Mouse (Mus musculus) heart, adult 2 months (tissue): ENCODE results near the gene 4933428G20Rik. TPM values are rescaled to one million over a fixed set of nuclear protein-coding genes. Genes with fewer than 3 reads are reported as not detected.

Experiments used
- DNase-seq, 2 experiments: peaks; one replicate each; pipeline ENCODE4 v3.0.0; 2021
- H3K27ac ChIP-seq: fragments of 200-600 bp; 2 replicates; pipeline ENCODE4 v1.8.1; 2022
- H3K27me3 ChIP-seq: fragments of 200-500 bp; 2 replicates; pipeline ENCODE4 v1.6.1; 2012; ENCODE audit warnings: mild to moderate bottlenecking, low read length, inconsistent platforms, mixed read lengths; ENCODE audit not compliant: control insufficient read depth, insufficient read depth
- H3K36me3 ChIP-seq: fragments of 200-500 bp; 2 replicates; pipeline ENCODE4 v1.6.1; 2012; ENCODE audit warnings: low read length, inconsistent platforms; ENCODE audit not compliant: control insufficient read depth, insufficient read depth
- H3K4me1 ChIP-seq: fragments of 200-500 bp; 2 replicates; pipeline ENCODE4 v1.6.1; 2011; ENCODE audit warnings: low read length; ENCODE audit not compliant: control insufficient read depth, insufficient read depth
- H3K4me3 ChIP-seq: fragments of 200-600 bp; 2 replicates; pipeline ENCODE4 v1.8.1; 2022
- H3K79me2 ChIP-seq: fragments of 200-500 bp; replicated peaks from 2 replicates; pipeline ENCODE4 v1.6.1; 2012; ENCODE audit warnings: mild to moderate bottlenecking, inconsistent platforms, low read length, moderate library complexity, mixed read lengths; ENCODE audit not compliant: control insufficient read depth, insufficient read depth
- H3K9ac ChIP-seq: fragments of 200-500 bp; 2 replicates; pipeline ENCODE4 v1.6.1; 2012; ENCODE audit warnings: low read depth, mild to moderate bottlenecking, control low read depth, inconsistent platforms, low read length, mixed read lengths
- CTCF ChIP-seq: fragments of 200-600 bp; IDR thresholded peaks from 2 replicates; pipeline ENCODE4 v1.8.1; 2022; ENCODE audit warnings: antibody characterized with exemption, mild to moderate bottlenecking, moderate library complexity
- EP300 ChIP-seq: fragments of 200-500 bp; IDR thresholded peaks from 2 replicates; pipeline ENCODE4 v1.6.1; 2011; ENCODE audit warnings: low read depth, low read length, control low read depth; ENCODE audit not compliant: insufficient read depth
- POLR2A ChIP-seq: fragments of 200-500 bp; IDR thresholded peaks from 2 replicates; pipeline ENCODE4 v1.6.1; 2011; ENCODE audit warnings: mild to moderate bottlenecking, low read depth, low read length, control low read depth; ENCODE audit not compliant: insufficient read depth
- WGBS: fragments of 180-500 bp; shearing (Covaris S2); methylation state at CpG from one replicate; pipeline ENCODE4 v1.1.7; 2018; 5-methylcytosine and 5-hydroxymethylcytosine counted together
- intact Hi-C: fragments of 180-260 bp; cut with DNase I; formaldehyde crosslinking; loops from one replicate; pipeline ENCODE4 v1.15.1; 2025
- polyA plus RNA-seq: library from polyadenylated mRNA; depleted of rRNA; stranded (reverse); fragments of >200 nt; gene quantifications from 2 replicates; pipeline ENCODE4 v1.2.3, GENCODE M21; 2012
- total RNA-seq, 2 experiments: library from RNA; stranded (reverse); gene quantifications; 2 replicates each; pipeline ENCODE4 v1.2.3; 2021

4933428G20Rik gene
- total and polyA plus RNA-seq, 3 experiments: not detected

DNA sequence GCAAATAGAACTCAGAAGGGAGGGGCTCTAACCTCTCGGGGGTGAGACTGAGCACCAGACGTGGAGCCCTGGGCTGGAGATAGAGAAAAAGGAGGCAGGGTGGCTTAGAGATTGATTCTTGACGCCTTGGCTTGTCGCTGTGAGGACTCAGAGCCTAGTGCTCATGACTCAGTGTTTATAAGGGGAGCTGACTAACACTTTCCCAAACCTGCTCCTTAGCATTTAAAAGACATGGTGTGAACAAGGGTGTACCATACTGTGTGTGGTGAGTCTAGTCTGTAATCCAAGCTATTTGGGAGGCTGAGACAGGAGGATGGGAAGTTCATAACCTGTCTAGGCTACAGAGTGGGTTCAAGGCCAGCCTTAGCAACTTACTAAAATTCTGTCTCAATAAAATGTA lies 43.0 kb downstream of the 4933428G20Rik start:
- peaks cover 2% of the 10 kb centered on the region; the same call in 1 of the 2 replicates for H3K4me1 ChIP-seq
- H3K79me2 ChIP-seq: no peaks in the 10 kb centered on the region; the same call in 1 of the 2 replicates
- DNase-seq: no peak
- H3K27ac ChIP-seq: no peak overlapping the region
- no peaks in the 10 kb centered on the region for H3K27me3 ChIP-seq
- H3K36me3 ChIP-seq: no peaks in the 10 kb centered on the region
- H3K4me3 ChIP-seq: no peak overlapping the region
- TF ChIP-seq CTCF (no peak), POLR2A (no peak), EP300 (no peak)
- H3K9ac ChIP-seq: no peak overlapping the region
- intact Hi-C loops: no loop called here
- 84% methylated on average over 4 of the region's 4 CpGs for WGBS

DNA sequence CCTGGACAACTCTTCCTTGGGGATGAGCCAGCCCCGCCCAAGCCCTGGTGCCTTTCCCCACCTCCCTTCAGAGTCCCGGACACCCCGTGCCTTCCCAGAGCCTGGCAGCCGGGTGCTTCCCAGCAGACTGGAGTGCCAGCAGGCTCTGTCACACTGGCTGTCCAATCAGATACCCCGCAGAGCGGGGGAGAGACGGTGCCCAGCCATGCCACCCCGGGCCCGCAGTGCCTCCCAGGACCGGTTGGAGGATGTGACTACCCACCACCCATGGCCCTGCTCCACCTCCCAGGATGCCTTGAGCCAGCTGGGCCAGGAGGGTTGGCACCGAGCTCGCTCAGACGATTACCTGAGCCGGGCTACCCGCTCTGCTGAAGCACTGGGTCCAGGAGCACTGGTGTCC lies 48.5 kb downstream of the 4933428G20Rik start:
- Histone ChIP-seq H3K36me3 (no peaks in the 10 kb centered on the region), H3K27me3 (no peaks in the 10 kb centered on the region), H3K4me1 (peaks cover 14% of the 10 kb centered on the region), H3K9ac (no peak overlapping the region; the same call in 1 of the 2 replicates), H3K4me3 (no peak overlapping the region), H3K79me2 (no peaks in the 10 kb centered on the region; the same call in 1 of the 2 replicates), H3K27ac (no peak overlapping the region; the same call in 1 of the 2 replicates)
- TF ChIP-seq POLR2A (no peak), CTCF (no peak)
- intact Hi-C loops: loop anchor here (2.0 kb wide), 1 partner anchor 17 kb away; no protein-coding TSS in a partner anchor
- DNase-seq: peak; percentile 46 to 53
- 67% methylated on average over 15 of the region's 15 CpGs for WGBS

DNA sequence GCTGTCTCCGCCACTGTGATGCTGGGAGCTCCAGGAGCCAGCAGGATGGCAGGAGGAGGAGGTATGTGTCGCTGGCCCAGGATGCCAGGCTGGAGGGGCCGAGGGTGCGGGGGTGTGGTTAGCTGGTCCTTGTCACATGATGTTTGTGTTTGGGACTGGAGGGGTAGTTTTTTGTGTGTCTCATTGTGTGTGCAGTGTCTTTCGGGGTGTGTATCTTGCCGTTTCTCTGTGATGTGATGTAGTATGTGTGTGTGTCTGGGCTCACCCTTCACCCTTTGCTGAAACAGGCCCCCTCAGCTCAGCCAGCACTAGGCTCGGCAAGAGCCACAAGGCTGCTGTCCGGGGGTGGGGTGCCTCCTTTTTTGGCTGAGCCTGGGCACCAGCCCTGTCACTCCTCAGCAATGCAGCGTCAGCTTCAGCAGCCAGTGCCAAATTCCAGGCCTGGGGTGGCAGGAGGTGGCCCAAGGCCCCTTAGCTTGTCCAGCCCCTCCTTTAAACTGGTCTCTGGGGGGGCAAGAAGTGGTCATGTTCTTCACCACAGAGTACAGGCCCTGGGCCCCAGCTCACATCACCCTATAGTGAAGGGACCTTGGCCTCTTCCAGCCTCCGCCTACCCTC lies 49.7 kb downstream of the 4933428G20Rik start:
- TF ChIP-seq CTCF (no peak), EP300 (no peak), POLR2A (no peak)
- Histone ChIP-seq H3K36me3 (no peaks in the 10 kb centered on the region), H3K4me3 (peak overlapping the region; percentile 49), H3K9ac (peak overlapping the region; percentile 65), H3K27ac (peak overlapping the region; percentile 89), H3K79me2 (no peaks in the 10 kb centered on the region; the same call in 1 of the 2 replicates), H3K4me1 (peaks cover 14% of the 10 kb centered on the region), H3K27me3 (no peaks in the 10 kb centered on the region)
- 27% methylated on average over 10 of the region's 10 CpGs for WGBS
- intact Hi-C loops: loop anchor here (2.0 kb wide), 1 partner anchor 16 kb away; no protein-coding TSS in a partner anchor
- peak; percentile 59 to 65 for DNase-seq

DNA sequence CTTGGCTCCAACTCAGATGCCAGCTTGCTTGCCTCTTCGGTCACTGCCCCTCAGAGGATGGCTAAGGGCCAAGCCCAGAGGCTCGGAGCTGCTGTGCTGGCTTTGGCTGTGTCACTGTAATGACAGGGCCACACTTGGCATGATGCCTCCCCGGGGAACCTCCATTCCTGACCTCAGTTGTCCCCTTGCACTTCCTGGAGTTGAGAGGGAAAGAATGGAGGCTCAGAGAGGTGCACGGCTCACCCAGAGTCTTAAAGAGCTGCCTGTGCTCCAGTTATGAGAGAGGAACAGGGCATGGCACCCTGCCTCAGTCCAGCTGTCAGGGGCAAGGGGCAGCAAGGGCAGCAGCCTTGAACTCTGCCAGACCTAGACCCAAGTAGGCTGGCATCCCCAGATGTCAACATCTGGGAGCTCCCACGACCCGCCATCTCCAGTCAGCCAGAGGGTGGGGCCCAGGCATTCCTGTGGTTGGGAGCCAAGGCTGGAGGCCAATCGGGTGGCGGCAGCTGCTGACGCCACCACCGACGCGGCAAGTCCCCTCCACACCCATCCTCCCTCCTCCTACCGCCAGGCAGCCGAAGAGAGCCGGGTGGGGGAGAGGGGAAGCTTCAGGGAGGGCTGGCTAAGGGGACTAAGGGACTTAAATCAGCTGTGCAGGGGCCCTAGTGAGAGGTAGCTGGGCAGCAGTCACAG lies 50.4 kb downstream of the 4933428G20Rik start:
- Histone ChIP-seq H3K4me3 (peak overlapping the region; percentile 49), H3K36me3 (no peaks in the 10 kb centered on the region), H3K4me1 (peaks cover 14% of the 10 kb centered on the region), H3K9ac (peak overlapping the region; percentile 65), H3K27me3 (no peaks in the 10 kb centered on the region), H3K79me2 (no peaks in the 10 kb centered on the region; the same call in 1 of the 2 replicates), H3K27ac (peak overlapping the region; percentile 89)
- WGBS: 7% methylated on average over 14 of the region's 15 CpGs
- intact Hi-C loops: loop anchor here (2.0 kb wide), 1 partner anchor 15 kb away; no protein-coding TSS in a partner anchor
- TF ChIP-seq EP300 (0 out of 2 replicates have a peak, but pooled peaks have one; percentile 7), POLR2A (peak; percentile 61), CTCF (peak; percentile 25; the same call in 1 of the 2 replicates)
- DNase-seq: peak; percentile 84 to 87

DNA sequence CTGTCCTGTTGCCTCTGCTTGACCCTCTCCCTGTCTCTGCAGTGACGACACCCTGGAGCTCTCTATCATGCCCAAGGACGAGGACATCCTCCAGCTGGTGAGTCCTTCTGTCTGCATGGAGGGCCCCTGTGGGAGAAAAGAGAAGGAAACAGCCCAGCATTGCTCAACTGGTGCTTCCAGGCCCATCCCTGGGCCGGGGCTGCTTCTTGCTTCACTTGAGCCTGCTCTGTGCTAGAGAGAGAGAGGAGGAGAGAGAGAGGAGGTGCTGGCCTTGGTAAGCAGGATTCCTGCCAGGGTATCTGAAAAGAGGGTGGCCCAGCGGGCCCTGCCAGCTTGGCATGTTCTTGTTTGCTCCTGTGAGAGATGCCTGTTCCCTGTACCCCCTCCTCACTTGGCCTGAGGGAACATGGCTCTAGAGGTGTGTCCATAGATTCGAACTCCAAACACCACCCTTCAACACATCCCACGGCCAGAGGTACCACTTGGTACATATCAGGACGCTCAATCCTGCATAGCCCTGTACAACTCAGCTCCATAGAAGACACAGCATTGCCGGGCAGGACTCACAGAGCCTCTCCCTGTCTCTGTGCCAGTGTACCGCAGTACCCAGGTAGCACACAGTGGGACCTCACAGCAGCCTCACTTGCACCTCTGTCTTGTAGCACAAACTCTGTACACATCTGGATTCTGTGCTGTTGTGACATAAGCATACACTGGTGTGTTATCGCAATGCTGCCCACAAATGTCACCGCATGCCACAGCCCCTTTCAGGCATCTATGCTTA lies 51.3 kb downstream of the 4933428G20Rik start:
- H3K4me1 ChIP-seq: peaks cover 14% of the 10 kb centered on the region
- TF ChIP-seq EP300 (no peak), POLR2A (no peak), CTCF (no peak)
- H3K4me3 ChIP-seq: no peak overlapping the region
- no peak overlapping the region for H3K9ac ChIP-seq
- peak overlapping the region; percentile 89; the same call in 1 of the 2 replicates for H3K27ac ChIP-seq
- peak; percentile 47 to 64 for DNase-seq
- intact Hi-C loops: no loop called here
- H3K27me3 ChIP-seq: no peaks in the 10 kb centered on the region
- H3K79me2 ChIP-seq: no peaks in the 10 kb centered on the region; the same call in 1 of the 2 replicates
- no peaks in the 10 kb centered on the region for H3K36me3 ChIP-seq
- WGBS: 68% methylated on average over 11 of the region's 11 CpGs
